Mouse (Mus musculus): ENCODE measurements around the gene Uckl1. TPM values are rescaled to one million over a fixed set of nuclear protein-coding genes. Genes with fewer than 3 reads are reported as not detected.

Gene Uckl1
- polyA plus RNA-seq, 1 experiment from 2014 or later, result 33.5 TPM

DNA sequence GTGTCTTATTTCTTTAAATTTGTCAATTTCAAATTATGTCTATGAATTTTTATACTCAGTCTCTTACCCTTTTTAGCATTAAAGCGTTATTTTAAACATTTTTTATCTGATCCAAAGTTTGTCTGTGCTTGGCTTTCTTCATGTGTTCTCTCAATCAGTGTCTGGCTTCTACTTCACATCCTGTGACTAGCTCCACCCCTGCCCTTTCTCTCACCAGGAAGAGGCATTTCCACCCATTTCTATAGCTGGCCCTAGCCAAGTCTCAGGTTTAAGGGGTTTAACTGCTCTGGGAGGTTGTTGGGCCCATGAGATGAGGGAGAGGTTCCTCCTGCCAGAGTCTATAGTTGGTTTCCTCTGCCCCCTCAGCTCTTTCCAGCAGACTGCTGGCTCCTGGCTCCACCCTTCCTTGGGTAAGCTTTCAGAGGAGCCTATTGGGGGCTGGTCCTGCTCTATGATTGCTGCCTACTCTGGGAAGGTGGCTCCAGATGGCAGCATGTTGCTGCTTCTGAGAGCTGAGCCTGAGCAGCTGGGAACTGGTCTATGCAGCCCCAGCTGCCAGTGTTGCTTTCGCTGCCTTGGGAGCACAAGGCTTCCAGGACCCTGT, 47.1 kb downstream of the Uckl1 start:
- no peak overlapping the region for H3K4me2 ChIP-seq (ENCODE audit: low read depth, low read length)
- DNase-seq (ENCODE audit: low spot score) (peak; percentile 5), ATAC-seq (replicated peaks; ENCODE audit: insufficient number of reproducible peaks, low FRiP score, low TSS enrichment, low read depth) (0 out of 2 replicates have a peak, but pooled peaks have one; percentile 62)
- H3K4me3 ChIP-seq (ENCODE audit: low read depth, low read length), result no peak overlapping the region
- no peaks in the 10 kb centered on the region for H3K4me1 ChIP-seq (ENCODE audit: control insufficient read depth, insufficient read depth, low read length)
- H3K9ac ChIP-seq (replicated peaks; ENCODE audit: low read length), result no peak overlapping the region
- H3K27ac ChIP-seq (replicated peaks; ENCODE audit: low read depth, low read length), result no peak overlapping the region
- H3K36me3 ChIP-seq (replicated peaks; ENCODE audit: control insufficient read depth, insufficient read depth, low read depth, low read length), result no peaks in the 10 kb centered on the region
- no peaks in the 10 kb centered on the region for H3K9me3 ChIP-seq (replicated peaks; ENCODE audit: control insufficient read depth, low read length)
- no peaks in the 10 kb centered on the region for H3K27me3 ChIP-seq (ENCODE audit: control insufficient read depth, insufficient read depth, low read length)
- 94% methylated on average over 2 of the region's 2 CpGs for WGBS

DNA sequence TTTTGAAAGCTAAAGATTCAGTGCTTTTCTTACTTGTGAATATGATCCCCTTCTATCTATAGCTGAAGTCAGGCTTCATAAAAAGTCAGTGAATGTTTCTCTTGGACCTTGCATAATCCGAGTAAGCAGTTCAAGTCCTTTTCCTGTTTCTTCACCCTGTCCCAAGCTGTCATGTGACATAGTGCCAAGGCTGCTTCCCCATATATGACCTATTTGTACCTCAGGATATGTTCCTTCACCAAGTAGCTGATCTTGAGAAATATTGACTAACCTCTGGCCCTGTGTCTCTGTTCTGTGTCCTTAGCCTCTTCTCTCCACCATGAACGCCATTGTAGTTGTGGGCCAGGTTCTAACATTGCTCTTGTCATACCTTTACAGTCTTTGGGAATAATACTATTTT, 48.3 kb downstream of the Uckl1 start:
- Histone ChIP-seq H3K4me3 (ENCODE audit: low read depth, low read length) (no peak overlapping the region), H3K27ac (replicated peaks; ENCODE audit: low read depth, low read length) (no peak overlapping the region), H3K4me2 (ENCODE audit: low read depth, low read length) (no peak overlapping the region), H3K4me1 (ENCODE audit: control insufficient read depth, insufficient read depth, low read length) (no peaks in the 10 kb centered on the region), H3K27me3 (ENCODE audit: control insufficient read depth, insufficient read depth, low read length) (no peaks in the 10 kb centered on the region), H3K9me3 (replicated peaks; ENCODE audit: control insufficient read depth, low read length) (no peaks in the 10 kb centered on the region), H3K9ac (replicated peaks; ENCODE audit: low read length) (no peak overlapping the region), H3K36me3 (replicated peaks; ENCODE audit: control insufficient read depth, insufficient read depth, low read depth, low read length) (no peaks in the 10 kb centered on the region)
- no peak for DNase-seq (ENCODE audit: low spot score)
- no peak for ATAC-seq (replicated peaks; ENCODE audit: insufficient number of reproducible peaks, low FRiP score, low TSS enrichment, low read depth)
- 88% methylated on average over 2 of the region's 2 CpGs for WGBS

- Histone ChIP-seq H3K36me3 (replicated peaks; ENCODE audit: control insufficient read depth, insufficient read depth, low read depth, low read length) (no peaks in the 10 kb centered on the region), H3K27me3 (ENCODE audit: control insufficient read depth, insufficient read depth, low read length) (no peaks in the 10 kb centered on the region), H3K4me1 (ENCODE audit: control insufficient read depth, insufficient read depth, low read length) (no peaks in the 10 kb centered on the region), H3K9ac (replicated peaks; ENCODE audit: low read length) (no peak overlapping the region), H3K9me3 (replicated peaks; ENCODE audit: control insufficient read depth, low read length) (no peaks in the 10 kb centered on the region; the same call in 1 of the 2 replicates), H3K4me3 (ENCODE audit: low read depth, low read length) (no peak overlapping the region), H3K4me2 (ENCODE audit: low read depth, low read length) (no peak overlapping the region), H3K27ac (replicated peaks; ENCODE audit: low read depth, low read length) (no peak overlapping the region)
- no peak for DNase-seq (ENCODE audit: low spot score)
- no peak for ATAC-seq (replicated peaks; ENCODE audit: insufficient number of reproducible peaks, low FRiP score, low TSS enrichment, low read depth)
- 93% methylated on average over 3 of the region's 3 CpGs for WGBS
These were observed 52.1 kb downstream of the Uckl1 start for GRCm38 (mm10) chr2:181532589-181532988.

GRCm38 (mm10) chr2:181529076-181529475, 55.6 kb downstream of the Uckl1 start:
- Histone ChIP-seq H3K9ac (replicated peaks; ENCODE audit: low read length) (no peak overlapping the region), H3K4me2 (ENCODE audit: low read depth, low read length) (no peak overlapping the region), H3K36me3 (replicated peaks; ENCODE audit: control insufficient read depth, insufficient read depth, low read depth, low read length) (no peaks in the 10 kb centered on the region), H3K4me3 (ENCODE audit: low read depth, low read length) (no peak overlapping the region), H3K27me3 (ENCODE audit: control insufficient read depth, insufficient read depth, low read length) (no peaks in the 10 kb centered on the region), H3K4me1 (ENCODE audit: control insufficient read depth, insufficient read depth, low read length) (no peaks in the 10 kb centered on the region), H3K9me3 (replicated peaks; ENCODE audit: control insufficient read depth, low read length) (no peaks in the 10 kb centered on the region; the same call in 1 of the 2 replicates), H3K27ac (replicated peaks; ENCODE audit: low read depth, low read length) (no peak overlapping the region)
- no peak for DNase-seq (ENCODE audit: low spot score)
- 83% methylated on average over 1 of the region's 1 CpGs for WGBS
- no peak for ATAC-seq (replicated peaks; ENCODE audit: insufficient number of reproducible peaks, low FRiP score, low TSS enrichment, low read depth)

- DNase-seq (ENCODE audit: low spot score) (no peak), ATAC-seq (replicated peaks; ENCODE audit: insufficient number of reproducible peaks, low FRiP score, low TSS enrichment, low read depth) (no peak)
- no peak overlapping the region for H3K4me2 ChIP-seq (ENCODE audit: low read depth, low read length)
- H3K27me3 ChIP-seq (ENCODE audit: control insufficient read depth, insufficient read depth, low read length), result no peaks in the 10 kb centered on the region
- H3K36me3 ChIP-seq (replicated peaks; ENCODE audit: control insufficient read depth, insufficient read depth, low read depth, low read length), result no peaks in the 10 kb centered on the region
- H3K4me1 ChIP-seq (ENCODE audit: control insufficient read depth, insufficient read depth, low read length), result no peaks in the 10 kb centered on the region
- H3K4me3 ChIP-seq (ENCODE audit: low read depth, low read length), result no peak overlapping the region
- H3K27ac ChIP-seq (replicated peaks; ENCODE audit: low read depth, low read length), result no peak overlapping the region
- no peaks in the 10 kb centered on the region; the same call in 1 of the 2 replicates for H3K9me3 ChIP-seq (replicated peaks; ENCODE audit: control insufficient read depth, low read length)
- WGBS, result 90% methylated on average over 5 of the region's 5 CpGs
- no peak overlapping the region for H3K9ac ChIP-seq (replicated peaks; ENCODE audit: low read length)
These were observed 59.2 kb downstream of the Uckl1 start for GRCm38 (mm10) chr2:181525526-181525925.

DNA sequence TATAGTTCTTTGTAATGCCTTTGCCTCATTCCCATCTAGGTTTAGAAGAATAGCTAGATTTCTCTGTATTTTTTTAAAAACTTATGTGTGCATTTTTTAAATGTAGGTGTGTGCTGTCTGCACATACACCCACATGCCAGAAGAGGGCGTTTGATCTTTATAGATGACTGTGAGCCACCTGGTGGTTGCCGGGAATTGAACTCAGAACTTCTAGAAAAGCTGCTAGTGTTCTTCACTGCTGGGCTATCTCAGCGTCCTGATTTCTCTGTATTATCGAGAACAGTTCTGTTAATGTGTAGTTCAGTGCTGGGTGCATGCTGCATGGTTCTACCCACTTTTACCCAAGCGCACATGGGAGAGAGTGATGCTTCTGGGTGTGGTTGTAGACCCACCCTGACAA, 61.9 kb downstream of the Uckl1 start:
- DNase-seq (ENCODE audit: low spot score) (peak; percentile 48), ATAC-seq (replicated peaks; ENCODE audit: insufficient number of reproducible peaks, low FRiP score, low TSS enrichment, low read depth) (no peak)
- 71% methylated on average over 5 of the region's 5 CpGs for WGBS
- Histone ChIP-seq H3K4me1 (ENCODE audit: control insufficient read depth, insufficient read depth, low read length) (no peaks in the 10 kb centered on the region), H3K4me3 (ENCODE audit: low read depth, low read length) (no peak overlapping the region), H3K36me3 (replicated peaks; ENCODE audit: control insufficient read depth, insufficient read depth, low read depth, low read length) (no peaks in the 10 kb centered on the region), H3K27me3 (ENCODE audit: control insufficient read depth, insufficient read depth, low read length) (no peaks in the 10 kb centered on the region), H3K4me2 (ENCODE audit: low read depth, low read length) (no peak overlapping the region), H3K9ac (replicated peaks; ENCODE audit: low read length) (no peak overlapping the region), H3K9me3 (replicated peaks; ENCODE audit: control insufficient read depth, low read length) (no peaks in the 10 kb centered on the region), H3K27ac (replicated peaks; ENCODE audit: low read depth, low read length) (no peak overlapping the region)

- Histone ChIP-seq H3K9ac (replicated peaks; ENCODE audit: low read length) (peak overlapping the region; percentile 50; the same call in 1 of the 2 replicates), H3K4me3 (ENCODE audit: low read depth, low read length) (peak overlapping the region; percentile 94), H3K4me2 (ENCODE audit: low read depth, low read length) (peak overlapping the region; percentile 58), H3K36me3 (replicated peaks; ENCODE audit: control insufficient read depth, insufficient read depth, low read depth, low read length) (no peaks in the 10 kb centered on the region; the same call in 1 of the 2 replicates), H3K27ac (replicated peaks; ENCODE audit: low read depth, low read length) (no peak overlapping the region), H3K27me3 (ENCODE audit: control insufficient read depth, insufficient read depth, low read length) (no peaks in the 10 kb centered on the region), H3K4me1 (ENCODE audit: control insufficient read depth, insufficient read depth, low read length) (no peaks in the 10 kb centered on the region), H3K9me3 (replicated peaks; ENCODE audit: control insufficient read depth, low read length) (no peaks in the 10 kb centered on the region)
- WGBS, result 61% methylated on average over 10 of the region's 10 CpGs
- ATAC-seq (replicated peaks; ENCODE audit: insufficient number of reproducible peaks, low FRiP score, low TSS enrichment, low read depth) (no peak), DNase-seq (ENCODE audit: low spot score) (no peak)
These were observed 63.2 kb downstream of the Uckl1 start for GRCm38 (mm10) chr2:181521491-181521890.

- Histone ChIP-seq H3K9ac (replicated peaks; ENCODE audit: low read length) (peak overlapping the region; percentile 92), H3K27me3 (ENCODE audit: control insufficient read depth, insufficient read depth, low read length) (no peaks in the 10 kb centered on the region), H3K4me2 (ENCODE audit: low read depth, low read length) (peak overlapping the region; percentile 58), H3K4me3 (ENCODE audit: low read depth, low read length) (peak overlapping the region; percentile 94), H3K27ac (replicated peaks; ENCODE audit: low read depth, low read length) (peak overlapping the region; percentile 96), H3K36me3 (replicated peaks; ENCODE audit: control insufficient read depth, insufficient read depth, low read depth, low read length) (no peaks in the 10 kb centered on the region; the same call in 1 of the 2 replicates), H3K4me1 (ENCODE audit: control insufficient read depth, insufficient read depth, low read length) (no peaks in the 10 kb centered on the region), H3K9me3 (replicated peaks; ENCODE audit: control insufficient read depth, low read length) (no peaks in the 10 kb centered on the region)
- no peak for ATAC-seq (replicated peaks; ENCODE audit: insufficient number of reproducible peaks, low FRiP score, low TSS enrichment, low read depth)
- no peak for DNase-seq (ENCODE audit: low spot score)
- WGBS, result under 1% methylated on average over 17 of the region's 17 CpGs
These were observed 63.8 kb downstream of the Uckl1 start for GRCm38 (mm10) chr2:181520936-181521227.

Measured in embryonic facial prominence, embryonic 11.5 days (tissue).